Mouse (Mus musculus): ENCODE measurements around the gene Clic6.

GRCm38 (mm10) chr16:92450331-92450730 lies 35.2 kb upstream of the Clic6 start:
- TF ChIP-seq CTCF (IDR thresholded peaks at IDR 0.05; ENCODE audit: low read depth, low read length) (no peak), POLR2A (IDR thresholded peaks at IDR 0.05; ENCODE audit: borderline replicate concordance, low read depth, low read length) (no peak)

Data from bone marrow macrophage, adult 2 months (primary cell).